Mouse (Mus musculus): ENCODE measurements at regions not wholly inside any gene's neighbourhood (a gene's known extent, or its start where the extent isn't known, plus 50 kb on each side); places are given as distances from the start of the nearest gene placed in this dataset.

GRCm38 (mm10) chr16:93417831-93418230, 186.0 kb downstream of the Setd4 start:
- DNase-seq (ENCODE audit: low spot score in 2 of 2), result no peak

GRCm38 (mm10) chr16:93392024-93392675, 211.7 kb downstream of the Setd4 start:
- DNase-seq (ENCODE audit: low spot score in 2 of 2), result no peak

- no peak for DNase-seq (ENCODE audit: low spot score in 2 of 2)
These were observed 216.2 kb downstream of the Setd4 start for GRCm38 (mm10) chr16:93387578-93388116.

- DNase-seq (ENCODE audit: low spot score in 2 of 2), result peak in 1 of 2 experiments; percentile 14
These were observed 219.8 kb downstream of the Setd4 start for GRCm38 (mm10) chr16:93384039-93384537.

- DNase-seq (ENCODE audit: low spot score in 2 of 2), result no peak
These were observed 220.9 kb downstream of the Setd4 start for GRCm38 (mm10) chr16:93382945-93383344.

- no peak for DNase-seq (ENCODE audit: low spot score in 2 of 2)
These were observed 222.9 kb downstream of the Setd4 start for GRCm38 (mm10) chr16:93380717-93381671.

GRCm38 (mm10) chr16:93380117-93380516, 223.7 kb downstream of the Setd4 start:
- DNase-seq (ENCODE audit: low spot score in 2 of 2), result no peak

- DNase-seq (ENCODE audit: low spot score in 2 of 2), result peak in 1 of 2 experiments; percentile 7
These were observed 224.3 kb downstream of the Setd4 start for GRCm38 (mm10) chr16:93379611-93380010.

GRCm38 (mm10) chr16:93374669-93375068, 229.2 kb downstream of the Setd4 start:
- DNase-seq (ENCODE audit: low spot score in 2 of 2), result peak in 1 of 2 experiments; percentile 10

- no peak for DNase-seq (ENCODE audit: low spot score in 2 of 2)
These were observed 234.1 kb downstream of the Setd4 start for GRCm38 (mm10) chr16:93369766-93370146.

GRCm38 (mm10) chr16:93368824-93369765, 234.8 kb downstream of the Setd4 start:
- peak in 1 of 2 experiments; percentile 10 for DNase-seq (ENCODE audit: low spot score in 2 of 2)

- DNase-seq (ENCODE audit: low spot score in 2 of 2), result no peak
These were observed 235.9 kb downstream of the Setd4 start for GRCm38 (mm10) chr16:93367995-93368394.

- DNase-seq (ENCODE audit: low spot score in 2 of 2), result no peak
These were observed 236.5 kb downstream of the Setd4 start for GRCm38 (mm10) chr16:93367246-93367805.

GRCm38 (mm10) chr16:93366383-93366941, 237.4 kb downstream of the Setd4 start:
- DNase-seq (ENCODE audit: low spot score in 2 of 2), result no peak

GRCm38 (mm10) chr16:93365236-93365951, 238.5 kb downstream of the Setd4 start:
- no peak for DNase-seq (ENCODE audit: low spot score in 2 of 2)

- DNase-seq (ENCODE audit: low spot score in 2 of 2), result no peak
These were observed 244.1 kb downstream of the Setd4 start for GRCm38 (mm10) chr16:93359772-93360171.

- DNase-seq (ENCODE audit: low spot score in 2 of 2), result no peak
These were observed 245.2 kb downstream of the Setd4 start for GRCm38 (mm10) chr16:93358613-93359012.

- no peak for DNase-seq (ENCODE audit: low spot score in 2 of 2)
These were observed 245.7 kb downstream of the Setd4 start for GRCm38 (mm10) chr16:93358166-93358565.

GRCm38 (mm10) chr16:93355204-93355899, 248.5 kb downstream of the Setd4 start:
- DNase-seq (ENCODE audit: low spot score in 2 of 2), result no peak
